Mouse (Mus musculus) kidney, postnatal 0 days (tissue): ENCODE results near the gene Fam184b. TPM values are rescaled to one million over a fixed set of nuclear protein-coding genes. Genes with fewer than 3 reads are reported as not detected.

Source experiments
- ATAC-seq: fragments of 200-750 bp; cut with Nextera tagmentation; replicated peaks from 2 replicates; pipeline ENCODE4 v1.8.0; 2017; ENCODE audit warnings: low read depth, moderate number of reproducible peaks, moderate TSS enrichment, moderate library complexity; ENCODE audit not compliant: low FRiP score
- DNase-seq: peaks from one replicate; pipeline ENCODE4 v3.0.0-alpha.2; 2016; ENCODE audit warnings: low spot score
- H3K27ac ChIP-seq: fragments of 300-500 bp; sonication (generic); 2 replicates; pipeline ENCODE4 v1.5.1; 2014; ENCODE audit warnings: mild to moderate bottlenecking
- H3K27me3 ChIP-seq: fragments of 300-500 bp; sonication (generic); 2 replicates; pipeline ENCODE4 v1.6.1; 2014; ENCODE audit warnings: low read length, mixed read lengths; ENCODE audit not compliant: insufficient read depth
- H3K36me3 ChIP-seq: fragments of 300-500 bp; sonication (generic); 2 replicates; pipeline ENCODE4 v1.6.1; 2014; ENCODE audit warnings: low read length, mixed read lengths; ENCODE audit not compliant: insufficient read depth
- H3K4me1 ChIP-seq: fragments of 300-500 bp; sonication (generic); replicated peaks from 2 replicates; pipeline ENCODE4 v1.6.1; 2014; ENCODE audit warnings: antibody characterized with exemption, low read length, mixed read lengths; ENCODE audit not compliant: insufficient read depth
- H3K4me2 ChIP-seq: fragments of 300-500 bp; sonication (generic); 2 replicates; pipeline ENCODE4 v1.6.1; 2014; ENCODE audit warnings: mild to moderate bottlenecking, low read length, moderate library complexity, mixed read lengths
- H3K4me3 ChIP-seq: fragments of 300-500 bp; sonication (generic); replicated peaks from 2 replicates; pipeline ENCODE4 v1.5.1; 2014; ENCODE audit warnings: low read depth, low read length
- H3K9ac ChIP-seq: fragments of 300-500 bp; sonication (generic); 2 replicates; pipeline ENCODE4 v1.6.1; 2014; ENCODE audit warnings: low read depth, low read length
- H3K9me3 ChIP-seq: fragments of 300-500 bp; sonication (generic); replicated peaks from 2 replicates; pipeline ENCODE4 v1.6.1; 2016; ENCODE audit warnings: low read length, inconsistent platforms, mixed read lengths
- CTCF ChIP-seq: IDR thresholded peaks from 2 replicates; pipeline ENCODE4 v1.5.1; 2016; ENCODE audit warnings: antibody characterized with exemption, low read depth, mild to moderate bottlenecking, moderate library complexity
- WGBS: fragments of 180-500 bp; shearing (Covaris S2); extraction: QIAGEN DNeasy Blood & Tissue Kit; methylation state at CpG from one replicate; pipeline ENCODE4 v1.1.7; 2014; 5-methylcytosine and 5-hydroxymethylcytosine counted together
- polyA plus RNA-seq: library from polyadenylated mRNA; unstranded; fragments of >200 nt; fragmentation: Nextera tagmentation; extraction: Ambion mirVana; gene quantifications from 2 replicates; pipeline ENCODE4 v1.2.1, GENCODE M21; 2015

Fam184b gene
- polyA plus RNA-seq, 1 experiment from 2014 or later = 2.6 TPM

- Histone ChIP-seq H3K4me2 (no peak overlapping the region), H3K4me1 (peaks cover 11% of the 10 kb centered on the region), H3K9me3 (no peaks in the 10 kb centered on the region), H3K9ac (no peak overlapping the region), H3K27me3 (no peaks in the 10 kb centered on the region), H3K4me3 (no peak overlapping the region), H3K27ac (no peak overlapping the region), H3K36me3 (peaks cover 44% of the 10 kb centered on the region)
- 93% methylated on average over 10 of the region's 10 CpGs for WGBS
- TF ChIP-seq CTCF = no peak
- ATAC-seq = no peak
- DNase-seq = no peak
These were observed 114.3 kb downstream of the Fam184b start for GRCm38 (mm10) chr5:45525101-45525500.

- H3K36me3 ChIP-seq = peaks cover 20% of the 10 kb centered on the region
- DNase-seq (no peak), ATAC-seq (no peak)
- no peaks in the 10 kb centered on the region for H3K27me3 ChIP-seq
- H3K27ac ChIP-seq = no peak overlapping the region
- H3K4me2 ChIP-seq = peak overlapping the region; percentile 87
- 89% methylated on average over 6 of the region's 6 CpGs for WGBS
- no peak overlapping the region for H3K4me3 ChIP-seq
- no peaks in the 10 kb centered on the region for H3K9me3 ChIP-seq
- no peak for TF ChIP-seq CTCF
- H3K4me1 ChIP-seq = peaks cover 11% of the 10 kb centered on the region
- H3K9ac ChIP-seq = no peak overlapping the region
These were observed 117.8 kb downstream of the Fam184b start for GRCm38 (mm10) chr5:45521601-45522000.

GRCm38 (mm10) chr5:45520809-45521110, 118.7 kb downstream of the Fam184b start:
- Histone ChIP-seq H3K9me3 (no peaks in the 10 kb centered on the region), H3K36me3 (peaks cover 13% of the 10 kb centered on the region), H3K27ac (peak overlapping the region; percentile 80), H3K9ac (peak overlapping the region; percentile 87), H3K27me3 (no peaks in the 10 kb centered on the region), H3K4me1 (peaks cover 11% of the 10 kb centered on the region), H3K4me2 (peak overlapping the region; percentile 87), H3K4me3 (peak overlapping the region; percentile 86)
- ATAC-seq (no peak), DNase-seq (no peak)
- TF ChIP-seq CTCF = no peak
- WGBS = 5% methylated on average over 5 of the region's 5 CpGs

DNA sequence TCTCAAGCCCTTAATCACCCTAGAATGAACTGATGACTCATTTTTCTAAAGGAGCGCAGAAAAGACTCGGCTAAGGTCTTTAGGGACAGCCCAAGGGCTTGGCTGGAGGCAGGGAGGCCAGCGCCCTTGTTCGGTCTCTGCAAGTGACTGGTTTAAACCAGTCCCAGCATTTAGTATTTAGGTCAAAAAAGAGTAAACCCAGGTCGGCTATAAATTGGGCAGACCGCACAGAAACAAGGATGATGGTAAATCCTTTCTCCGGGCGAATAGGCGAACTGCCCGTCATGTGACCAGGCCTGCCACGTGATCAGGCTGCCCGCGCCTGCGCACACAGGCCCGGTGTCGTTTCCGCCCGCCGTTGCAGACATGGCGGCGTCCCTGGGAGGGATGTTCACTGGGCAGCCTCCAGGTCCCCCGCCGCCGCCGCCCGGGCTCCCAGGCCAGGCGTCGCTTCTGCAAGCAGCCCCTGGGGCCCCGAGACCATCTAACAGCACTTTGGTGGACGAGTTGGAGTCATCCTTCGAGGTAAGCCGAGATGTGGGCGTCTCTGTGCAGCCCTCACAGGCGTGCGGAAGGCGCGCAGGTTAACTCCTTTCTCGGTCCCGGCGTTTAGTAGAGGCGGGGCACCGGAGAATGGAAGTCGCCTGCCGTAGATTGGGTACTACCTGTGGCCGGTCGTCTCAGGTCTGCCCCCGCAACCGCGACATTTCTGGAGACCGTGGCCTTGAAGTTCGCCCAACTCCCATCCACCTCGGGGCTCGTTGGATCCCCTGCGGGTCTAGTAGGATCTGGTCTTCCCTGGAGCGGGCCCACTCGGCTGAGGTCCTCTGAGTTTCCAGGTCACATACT, 119.2 kb downstream of the Fam184b start, which contains the start of gene Med28:
Med28 (plus strand) TSS at position 270 of the 849 bp plus-strand sequence.
- peak within 1 kb of the TSS; percentile 80 for H3K27ac ChIP-seq

GRCm38 (mm10) chr5:45515151-45515743, 124.2 kb downstream of the Fam184b start:
- TF ChIP-seq CTCF = no peak
- WGBS = 90% methylated on average over 10 of the region's 10 CpGs
- Histone ChIP-seq H3K27me3 (no peaks in the 10 kb centered on the region), H3K9ac (no peak overlapping the region), H3K9me3 (no peaks in the 10 kb centered on the region), H3K36me3 (peaks cover 23% of the 10 kb centered on the region), H3K27ac (no peak overlapping the region), H3K4me3 (no peak overlapping the region), H3K4me1 (no peaks in the 10 kb centered on the region), H3K4me2 (no peak overlapping the region)
- DNase-seq = no peak
- no peak for ATAC-seq

More for the DNA sequence above, 119.2 kb downstream of the Fam184b start, which contains the start of gene Med28:
- H3K9ac ChIP-seq = peak within 1 kb of the TSS; percentile 87
- H3K27me3 ChIP-seq = no peaks in the 10 kb centered on the region
- H3K4me3 ChIP-seq = peak within 1 kb of the TSS; percentile 86
- H3K36me3 ChIP-seq = peaks cover 8% of the 10 kb centered on the region
- DNase-seq (peak; percentile 94), ATAC-seq (peak; percentile 95)
- WGBS = 2% methylated on average over 56 of the region's 56 CpGs
- H3K4me1 ChIP-seq = peaks cover 11% of the 10 kb centered on the region
- no peak for TF ChIP-seq CTCF
- no peaks in the 10 kb centered on the region for H3K9me3 ChIP-seq
- H3K4me2 ChIP-seq = peak within 1 kb of the TSS; percentile 87

DNA sequence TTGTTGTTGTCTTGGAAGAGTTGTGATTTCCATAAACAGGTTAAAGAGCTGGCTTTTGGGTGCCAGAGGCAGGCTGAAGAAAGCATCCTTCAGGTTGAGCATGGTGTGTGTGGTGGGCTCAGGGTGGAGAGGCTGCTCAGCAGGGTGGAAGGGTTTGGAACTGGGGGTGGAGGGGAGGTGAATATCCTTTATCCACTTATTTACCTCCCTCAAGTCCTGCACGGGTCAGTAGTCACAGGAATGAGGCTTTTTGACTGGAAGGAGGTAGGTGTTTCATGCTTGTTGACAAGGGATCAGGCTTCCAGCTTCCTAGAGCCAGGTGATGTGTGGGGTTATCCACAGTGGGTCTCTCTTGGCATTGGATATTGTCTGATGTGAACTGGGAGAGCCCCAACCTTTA, 124.8 kb downstream of the Fam184b start:
- Histone ChIP-seq H3K4me1 (no peaks in the 10 kb centered on the region), H3K4me2 (no peak overlapping the region), H3K36me3 (peaks cover 29% of the 10 kb centered on the region), H3K27me3 (no peaks in the 10 kb centered on the region), H3K4me3 (no peak overlapping the region), H3K27ac (no peak overlapping the region), H3K9ac (no peak overlapping the region), H3K9me3 (no peaks in the 10 kb centered on the region)
- ATAC-seq = peak; percentile 56
- DNase-seq = no peak
- TF ChIP-seq CTCF = no peak
- WGBS = 69% methylated on average over 1 of the region's 1 CpGs
